Mouse (Mus musculus) cerebellum, postnatal 10 days (tissue): ENCODE measurements at regions not wholly inside any gene's neighbourhood (a gene's known extent, or its start where the extent isn't known, plus 50 kb on each side); places are given as distances from the start of the nearest gene placed in this dataset.
"Not testable (repeated sequence)": the region's sequence is repeated elsewhere in the genome, so short reads cannot be mapped to it uniquely, and the experiment has no call there.

Experiments used
- DNase-seq, 2 experiments: peaks; one replicate each; pipeline ENCODE4 v3.0.0; 2021; ENCODE audit warnings: mixed read lengths in 2 of 2

DNA sequence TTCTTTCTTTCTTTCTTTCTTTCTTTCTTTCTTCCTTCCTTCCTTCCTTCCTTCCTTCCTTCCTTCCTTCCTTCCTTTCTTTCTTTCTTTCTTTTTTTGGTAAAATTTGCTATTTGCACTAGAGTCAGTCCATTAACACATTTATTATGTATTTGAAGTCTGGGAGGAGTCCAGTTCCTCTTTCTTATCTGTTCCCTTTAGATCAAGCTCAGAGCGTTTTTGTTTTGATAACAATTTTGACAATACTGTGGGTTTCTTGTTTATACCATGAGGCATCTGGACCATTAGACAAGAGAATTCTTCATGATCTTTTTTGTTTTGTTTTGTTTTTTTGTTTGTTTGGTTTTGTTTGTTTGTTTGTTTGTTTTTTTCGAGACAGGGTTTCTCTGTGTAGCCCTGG lies 52.3 kb upstream of the Cttnbp2 start:
- DNase-seq = not testable (repeated sequence)

DNA sequence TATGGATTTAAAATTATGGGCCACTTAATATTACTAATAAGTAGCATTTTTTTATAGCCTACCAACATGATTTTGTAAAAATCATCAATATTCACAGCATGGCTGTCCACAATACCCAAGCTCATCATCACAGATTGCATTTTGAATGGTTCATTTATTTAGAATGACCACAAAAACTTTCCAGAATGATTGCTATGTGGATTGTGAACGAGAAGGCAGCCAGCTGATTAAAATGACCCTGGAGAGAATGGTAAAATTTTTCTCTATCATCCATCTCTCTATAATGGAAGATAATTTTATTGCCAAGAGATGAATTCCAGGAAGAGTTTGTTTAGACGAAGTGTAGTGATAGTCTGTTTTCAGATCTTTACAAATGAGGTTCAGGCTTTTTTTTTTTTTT lies 54.6 kb upstream of the Cttnbp2 start:
- no peak for DNase-seq

DNA sequence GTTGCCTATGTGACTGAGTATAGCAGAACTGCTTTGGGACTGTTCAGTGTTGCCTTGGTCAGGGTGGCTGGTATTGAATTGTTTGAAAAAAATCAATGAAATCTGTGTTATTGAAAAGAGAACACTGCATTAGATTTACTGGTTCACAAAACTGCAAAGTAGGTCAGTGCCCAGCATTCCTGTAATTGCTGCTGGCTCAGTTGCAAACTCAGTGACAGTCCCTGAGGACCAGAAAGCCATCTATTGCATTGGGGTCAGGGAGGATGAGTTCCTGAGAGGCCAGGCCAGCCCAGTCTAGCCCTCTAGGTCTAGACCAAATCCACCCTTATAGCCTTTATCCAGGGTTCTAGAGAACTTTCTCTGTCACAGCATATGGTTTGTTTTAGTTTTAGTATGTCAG lies 63.9 kb upstream of the Cttnbp2 start:
- DNase-seq = peak; percentile 7 to 11

DNA sequence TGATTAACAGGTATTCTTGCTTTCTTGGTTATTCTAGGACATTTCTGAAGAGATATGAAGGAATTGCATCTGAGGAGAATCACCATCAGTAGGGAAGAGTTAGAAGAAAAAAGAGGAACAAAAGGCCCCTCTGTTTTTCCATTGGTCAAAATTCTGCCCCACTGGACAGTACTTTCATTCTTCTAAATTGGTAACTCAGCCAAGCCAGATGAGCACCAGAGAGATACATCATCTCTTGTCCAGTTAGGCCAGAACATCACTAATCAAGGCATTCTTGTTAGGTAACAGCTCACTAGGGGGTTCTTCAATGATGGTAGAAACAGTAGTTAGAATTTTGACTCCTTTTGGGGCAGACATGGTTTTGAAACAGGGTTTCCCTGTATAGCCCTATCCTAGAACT lies 74.8 kb upstream of the Cttnbp2 start:
- no peak for DNase-seq

DNA sequence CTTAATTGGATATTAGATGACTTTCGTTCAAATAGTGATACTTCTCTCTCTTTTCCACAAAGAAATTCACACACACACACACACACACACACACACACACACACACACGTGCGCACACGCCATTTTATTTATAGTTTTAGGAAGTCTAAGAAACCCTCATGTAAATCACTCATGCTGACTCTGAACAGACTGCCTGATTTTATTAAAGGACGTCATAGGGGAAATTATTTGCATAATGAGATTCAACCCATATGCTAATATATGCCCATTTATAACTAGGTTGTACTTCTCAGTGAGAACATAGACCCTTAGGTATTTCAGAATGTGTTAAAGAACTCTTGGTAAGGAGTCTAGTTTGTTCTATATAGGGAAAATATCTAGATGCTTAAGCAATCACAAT lies 82.0 kb upstream of the Cttnbp2 start:
- DNase-seq = no peak

DNA sequence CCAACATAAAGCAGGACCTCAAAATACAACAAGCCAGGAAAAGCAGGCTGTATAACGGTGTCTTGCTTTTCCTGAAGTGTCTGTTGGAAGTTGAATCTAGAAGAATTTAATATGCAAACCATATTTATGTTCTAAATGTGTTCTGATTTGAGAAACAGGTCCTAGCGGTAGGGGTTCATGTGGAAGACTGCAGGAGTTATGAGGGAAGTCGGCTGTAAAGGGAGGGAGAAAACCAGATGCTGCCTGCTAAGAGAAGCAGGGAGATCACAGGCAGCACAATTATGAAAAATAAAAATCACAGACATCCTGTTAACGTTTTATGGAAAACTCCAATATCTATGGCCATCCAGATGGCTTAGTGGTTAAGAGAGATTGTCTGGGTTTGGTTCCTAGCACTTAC lies 85.0 kb upstream of the Cttnbp2 start:
- DNase-seq = no peak

DNA sequence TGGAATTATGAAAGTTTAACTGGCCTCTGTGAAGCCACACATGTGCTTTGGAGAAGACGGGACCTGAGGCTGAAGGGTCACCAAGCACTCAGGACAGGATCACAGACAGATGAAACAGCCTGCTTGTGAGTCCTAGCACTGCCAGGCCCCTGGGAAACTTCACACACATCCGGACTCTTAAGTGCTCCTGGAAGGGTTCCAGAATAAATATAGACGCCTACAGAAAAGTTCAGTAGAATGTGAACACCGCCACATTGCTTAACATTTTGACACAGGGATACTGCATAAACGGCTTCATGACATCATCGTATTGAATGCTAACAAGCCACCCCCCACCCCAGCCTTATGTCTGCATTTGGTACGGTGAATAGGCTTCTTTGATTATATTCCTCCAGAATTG lies 87.3 kb upstream of the Cttnbp2 start:
- DNase-seq = no peak

DNA sequence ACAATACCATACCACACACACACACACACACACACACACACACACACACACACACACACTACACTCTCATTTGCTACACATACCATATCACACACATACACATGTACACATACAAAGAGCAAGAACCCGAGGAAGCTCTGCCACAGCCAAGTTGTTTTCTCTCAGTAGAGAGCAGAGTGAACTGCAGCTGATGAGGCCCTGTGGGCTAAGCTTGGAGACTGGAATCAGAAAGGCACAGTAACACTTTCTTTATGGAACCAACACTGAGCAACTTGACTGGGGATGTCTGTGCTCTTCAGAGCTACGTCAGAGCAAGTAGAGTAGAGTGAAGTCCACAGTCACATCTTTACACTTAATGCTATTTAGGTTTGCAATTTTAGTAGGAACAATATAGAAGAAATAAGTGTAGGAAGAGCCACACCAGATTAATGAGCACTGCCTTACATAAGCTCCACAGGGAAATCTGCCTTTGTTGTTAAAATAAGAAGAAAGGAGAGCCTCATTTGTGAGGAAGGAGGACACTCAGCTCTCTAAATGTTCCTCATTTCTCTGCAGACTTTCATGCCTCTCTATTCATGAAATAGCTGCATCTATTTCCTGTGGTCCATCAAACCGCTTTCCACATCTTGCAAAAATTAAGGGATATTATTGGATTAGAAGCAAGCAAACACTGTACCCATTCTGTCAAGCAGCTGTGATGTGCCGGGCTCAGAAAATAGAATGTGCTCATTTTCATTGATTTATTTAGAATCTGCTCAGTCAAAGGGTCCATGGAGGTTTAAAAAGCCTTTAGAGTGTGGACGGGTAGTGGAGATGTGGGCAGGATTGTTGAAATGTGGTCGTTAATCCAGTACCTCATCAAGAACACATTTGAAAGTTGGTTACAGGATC lies 107.0 kb upstream of the Cttnbp2 start:
- no peak for DNase-seq

DNA sequence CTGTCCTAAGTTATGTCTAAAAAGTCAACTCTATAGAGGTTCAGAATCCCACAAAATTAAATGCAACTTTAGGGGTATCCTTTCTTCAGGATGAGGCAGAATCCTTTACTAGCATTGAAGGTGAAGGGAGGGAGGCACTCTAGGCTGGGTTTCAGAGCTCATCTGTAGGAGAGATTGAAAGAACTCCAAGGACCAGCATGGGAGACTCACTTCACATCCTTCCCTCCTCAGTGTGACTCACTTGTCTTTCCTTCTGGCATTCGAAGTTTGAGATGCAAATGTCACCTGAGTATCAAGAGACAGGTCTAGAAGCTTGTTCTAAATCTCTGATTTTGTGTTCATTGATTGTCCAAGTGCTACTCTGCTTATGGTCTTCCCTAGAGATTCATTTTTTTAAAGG lies 113.9 kb upstream of the Cttnbp2 start:
- DNase-seq = no peak

DNA sequence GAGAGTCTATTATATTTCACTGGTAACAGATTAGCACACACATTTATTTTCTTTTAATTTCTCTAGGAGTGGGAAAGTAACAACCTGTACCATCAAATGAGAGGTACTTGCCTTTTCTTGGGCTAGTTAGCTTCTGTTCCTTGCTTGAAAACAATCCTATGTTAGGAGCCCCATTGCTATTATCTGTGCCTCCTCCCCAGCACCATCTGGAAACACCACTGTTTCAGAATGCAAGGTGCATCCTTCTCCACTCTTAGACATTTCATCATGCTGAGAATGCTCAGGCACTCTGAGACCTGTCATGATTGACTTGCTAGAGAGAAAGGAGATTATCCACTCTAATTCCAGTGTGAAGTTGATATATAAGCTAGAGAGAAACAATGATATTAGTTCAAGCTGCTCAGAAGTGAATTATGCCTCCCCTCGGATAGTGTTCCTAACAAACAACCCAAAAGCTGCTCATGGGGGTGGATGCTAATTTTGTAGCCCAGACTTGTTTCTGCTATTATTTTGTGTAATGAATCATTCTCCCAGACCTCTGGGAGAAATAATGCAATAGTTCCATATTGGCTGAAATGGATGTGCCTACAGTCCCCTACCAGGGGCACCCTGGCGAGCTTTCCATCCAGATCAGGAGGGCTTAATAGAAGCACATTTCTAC lies 119.0 kb upstream of the Cttnbp2 start:
- no peak for DNase-seq

DNA sequence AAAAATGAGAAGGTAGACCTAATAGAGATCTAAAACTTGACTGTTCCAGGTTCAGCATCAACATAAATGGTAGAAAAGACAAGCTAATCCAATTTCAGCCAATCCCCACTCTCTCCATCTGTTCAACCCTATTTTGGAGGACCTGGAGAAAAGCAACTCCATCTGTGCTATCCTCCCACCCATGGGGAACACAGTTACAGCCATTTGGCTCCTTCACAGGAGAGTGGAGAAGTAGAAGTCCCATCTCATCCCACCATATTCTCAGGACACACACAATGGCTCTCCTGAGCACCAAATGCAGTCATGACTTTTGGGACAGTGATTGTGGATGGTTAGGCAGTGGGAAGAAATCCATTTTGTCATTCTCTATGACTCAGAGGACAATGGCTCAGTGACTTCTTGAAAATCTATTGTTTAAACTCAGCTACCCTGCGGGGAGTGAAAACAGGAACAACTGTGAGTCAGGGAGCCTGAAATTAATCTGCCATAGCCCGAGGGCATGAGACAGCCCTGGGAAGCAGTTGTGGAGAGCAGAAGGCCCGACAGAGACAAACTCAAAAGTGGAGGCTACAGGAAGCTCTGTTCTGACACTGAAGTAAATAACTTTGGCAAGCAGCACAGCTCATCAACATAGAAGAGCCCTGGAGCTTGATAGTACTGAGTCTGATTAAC lies 125.2 kb upstream of the Cttnbp2 start:
- DNase-seq = peak; percentile 64 to 66

DNA sequence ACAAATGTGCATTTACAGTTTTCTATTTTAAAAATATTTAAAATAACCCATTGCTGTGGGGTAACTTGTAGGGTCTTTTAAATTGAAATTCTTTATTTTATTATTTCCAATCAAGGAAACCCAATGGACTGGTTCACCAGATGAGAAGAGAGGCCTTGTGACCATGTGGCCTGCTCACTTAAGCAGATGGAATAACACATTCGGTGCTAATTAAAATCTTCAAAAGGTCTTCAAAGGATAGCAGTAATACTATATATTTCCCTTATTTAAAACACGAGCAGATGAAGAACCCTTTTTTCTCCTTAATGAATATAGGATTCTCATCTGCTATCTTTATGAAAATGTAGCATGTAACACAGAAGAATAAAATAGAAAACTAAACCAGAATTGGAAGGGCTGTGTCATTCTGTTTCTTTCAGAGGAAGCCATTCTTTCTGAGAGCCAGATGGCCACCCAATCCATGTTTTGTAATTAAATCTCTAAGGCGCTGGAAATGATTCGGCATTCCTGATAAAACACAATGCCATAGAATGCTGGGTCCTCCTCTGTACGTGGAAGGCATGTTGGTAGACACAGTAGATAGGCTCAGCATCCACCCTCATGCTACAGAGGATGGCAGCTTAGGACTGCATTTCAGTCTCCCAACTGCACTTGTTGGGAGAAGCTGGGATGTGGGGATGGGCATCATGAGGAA lies 134.4 kb upstream of the Cttnbp2 start:
- DNase-seq = peak; percentile 3 to 10

DNA sequence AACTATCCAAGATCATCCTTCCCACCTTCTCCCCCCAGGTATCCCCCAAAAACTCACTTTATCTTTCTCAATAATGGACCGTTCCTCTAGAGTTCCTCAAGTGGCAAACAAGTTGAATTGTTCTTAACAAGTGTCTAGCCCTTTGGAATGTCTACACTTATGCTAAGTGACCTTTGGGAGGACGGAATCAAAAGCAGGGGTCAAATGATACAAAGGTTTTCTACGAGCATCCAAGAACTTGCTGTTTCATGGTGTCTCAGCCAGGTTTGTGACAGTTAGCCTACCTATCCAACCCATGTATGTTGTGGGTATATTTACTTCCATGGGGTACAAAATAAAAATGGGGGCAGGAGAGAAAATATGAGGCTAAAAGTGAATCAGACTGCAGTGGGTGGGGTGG lies 136.7 kb upstream of the Cttnbp2 start:
- DNase-seq = no peak

DNA sequence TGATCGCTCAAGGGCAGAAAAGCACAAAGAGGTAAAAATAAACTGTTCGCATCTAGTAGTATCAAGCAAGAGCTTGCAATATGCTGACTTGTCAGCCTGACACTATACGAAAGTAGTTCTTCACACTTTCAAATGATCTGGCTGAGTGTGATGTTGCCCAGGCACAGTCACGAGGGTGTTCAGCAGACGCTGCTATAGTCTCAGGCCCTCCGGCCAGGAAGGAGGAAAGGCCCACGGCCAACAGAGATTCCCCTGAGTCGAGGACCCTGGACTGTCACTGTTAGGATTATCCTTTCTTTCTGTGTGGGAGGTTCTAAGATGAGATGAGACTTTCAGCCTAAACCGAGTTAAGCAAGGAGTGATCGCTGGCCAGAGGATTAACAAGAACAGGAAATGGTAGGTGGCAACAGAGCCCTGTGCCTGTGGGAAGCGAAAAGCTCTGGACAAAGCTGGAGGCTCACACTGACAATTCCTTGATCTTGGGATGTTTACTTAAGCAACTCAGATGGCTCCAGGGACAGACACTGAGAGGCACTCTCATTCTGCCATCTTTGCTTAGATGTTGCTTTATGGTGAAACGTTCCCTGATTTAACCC lies 137.5 kb upstream of the Cttnbp2 start:
- DNase-seq = no peak

DNA sequence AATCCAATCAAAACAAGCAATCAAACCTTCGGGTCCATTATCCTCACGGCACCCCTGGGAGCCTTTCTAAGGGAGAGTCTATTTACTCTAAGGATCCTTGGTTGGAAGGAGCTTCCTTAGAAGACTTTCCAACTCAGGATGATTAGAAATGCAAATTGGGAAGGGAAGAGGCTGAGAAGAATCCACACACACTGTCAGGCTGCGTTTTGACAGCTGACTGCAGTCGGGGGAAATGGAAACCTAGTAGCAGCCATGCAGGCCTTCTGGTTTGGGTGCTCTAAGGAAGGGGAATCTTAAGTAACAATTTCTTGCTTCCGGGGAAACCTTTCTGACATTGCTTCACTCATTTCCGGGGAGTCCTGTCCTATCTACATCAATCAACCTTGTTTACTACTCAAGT lies 139.6 kb upstream of the Cttnbp2 start:
- no peak for DNase-seq

DNA sequence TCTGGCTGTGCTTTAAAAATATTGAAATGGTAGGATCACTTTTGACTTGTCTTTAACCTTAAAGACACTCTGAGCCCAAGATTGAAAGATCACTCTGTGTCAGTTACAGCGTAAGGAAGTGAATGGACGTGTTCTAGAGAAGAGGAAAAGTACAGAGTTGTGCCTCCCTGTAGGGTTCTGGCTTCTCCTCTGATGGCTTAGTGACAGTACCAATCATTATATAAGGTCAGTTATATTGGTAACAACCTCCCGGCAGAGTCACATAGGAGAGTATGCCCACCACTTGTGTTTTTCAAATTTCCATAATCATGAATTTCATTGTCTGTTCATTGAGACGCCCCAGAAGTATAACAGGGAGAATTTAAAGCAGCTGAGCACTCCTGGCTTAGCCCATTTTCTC lies 141.6 kb upstream of the Cttnbp2 start:
- no peak for DNase-seq

DNA sequence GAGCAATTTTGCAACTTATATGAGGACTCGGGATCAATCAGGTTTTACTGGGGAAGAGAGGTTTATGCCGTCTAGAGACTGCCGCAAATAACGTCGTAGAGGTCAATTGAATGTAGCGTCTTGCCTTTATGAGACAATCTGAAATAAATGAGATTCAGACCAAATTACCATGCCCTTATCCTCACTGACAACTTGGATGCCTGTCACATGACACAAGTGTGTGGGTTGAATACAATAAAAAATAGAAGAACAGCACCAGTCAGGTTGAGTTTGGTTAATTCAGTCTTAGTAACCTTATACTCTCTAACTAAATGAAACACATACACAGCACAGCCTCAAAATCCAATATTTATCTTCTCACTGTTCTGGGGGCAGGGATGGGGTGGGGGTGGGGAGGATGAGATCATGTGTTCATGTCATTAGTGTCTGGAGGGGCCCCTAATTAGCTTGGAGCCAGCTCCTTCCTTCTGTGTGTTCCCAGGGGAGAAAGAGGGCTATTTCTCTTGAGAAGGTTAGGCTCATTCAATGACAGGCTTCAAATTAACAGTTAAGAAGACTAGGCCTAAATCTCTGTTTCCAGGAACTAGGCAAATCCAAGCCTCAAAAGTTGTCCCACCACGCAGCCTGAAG lies 142.2 kb upstream of the Cttnbp2 start:
- no peak for DNase-seq

DNA sequence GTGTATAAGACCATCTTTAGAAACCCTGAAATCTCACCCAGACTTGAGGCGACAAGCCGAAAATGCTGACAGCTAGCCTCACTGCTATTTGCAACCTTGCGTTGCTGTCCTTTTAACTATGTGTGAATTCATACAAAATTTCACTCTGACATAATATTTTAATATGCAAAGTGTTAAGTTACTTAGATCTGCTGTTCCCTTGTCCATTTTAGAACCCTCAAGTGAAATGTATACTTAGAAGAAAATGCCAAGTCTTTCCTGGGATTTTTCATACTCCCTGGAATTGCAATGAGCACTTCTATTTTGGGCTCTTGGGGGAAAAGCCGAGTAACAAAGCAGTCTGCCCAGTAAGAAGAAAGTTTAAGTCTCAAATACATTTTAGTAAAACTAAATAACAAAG lies 150.0 kb upstream of the Cttnbp2 start:
- DNase-seq = no peak

DNA sequence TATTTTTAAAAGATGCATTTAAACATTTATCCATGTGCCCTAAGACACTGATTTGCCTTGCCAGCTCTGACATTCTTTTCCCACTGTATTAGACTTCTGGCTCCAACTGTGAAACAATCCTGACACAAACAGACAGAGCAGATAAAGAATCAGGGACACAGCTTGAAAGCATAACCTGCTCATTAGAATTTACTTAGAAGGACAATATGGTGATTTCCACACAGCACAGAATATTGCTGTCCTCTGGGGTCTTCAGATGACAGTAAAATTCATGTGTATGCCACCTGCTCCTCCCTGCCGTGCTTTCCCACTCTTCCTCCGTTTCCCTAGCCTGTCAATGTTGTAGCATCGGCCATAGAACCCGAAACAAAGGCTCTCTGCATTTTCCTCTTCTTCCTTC lies 151.3 kb upstream of the Cttnbp2 start:
- no peak for DNase-seq

DNA sequence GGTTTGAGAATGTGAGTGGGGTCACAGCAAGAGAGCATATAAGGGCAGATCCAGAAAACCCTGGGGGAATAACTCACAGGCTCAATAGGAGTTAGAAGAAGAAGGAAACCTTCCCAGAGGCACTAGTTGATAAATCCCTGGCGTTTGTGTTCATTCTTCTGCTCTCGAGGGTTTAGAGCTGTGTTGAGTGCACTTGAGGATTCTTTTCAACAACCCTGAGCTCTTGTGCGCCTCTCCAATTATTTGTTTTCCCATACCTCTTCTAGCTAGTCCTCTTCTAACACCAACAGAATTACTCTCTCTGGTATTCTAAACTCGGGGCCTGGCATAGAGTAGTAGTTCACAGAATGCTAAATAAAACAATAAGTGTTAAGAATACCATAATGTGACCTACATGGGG lies 151.9 kb upstream of the Cttnbp2 start:
- DNase-seq = no peak

DNA sequence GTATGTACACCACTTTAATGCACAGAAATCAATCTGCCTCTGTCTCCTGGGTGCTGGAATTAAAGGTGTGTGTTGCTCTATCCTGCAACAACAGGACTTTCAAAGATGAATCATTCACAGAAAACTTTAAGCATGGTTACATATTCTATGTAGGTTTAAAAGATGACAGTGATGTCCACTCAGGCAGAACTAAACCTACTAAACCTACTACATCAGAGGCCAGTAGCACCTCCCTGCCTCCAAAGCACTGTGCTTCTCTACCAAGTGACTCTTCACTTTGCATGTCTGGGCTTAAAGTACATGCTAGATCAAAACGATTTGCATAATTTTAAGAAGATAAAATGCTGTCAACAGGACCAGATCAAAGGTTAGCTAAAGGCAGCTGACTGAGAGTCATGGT lies 156.0 kb upstream of the Cttnbp2 start:
- no peak for DNase-seq

DNA sequence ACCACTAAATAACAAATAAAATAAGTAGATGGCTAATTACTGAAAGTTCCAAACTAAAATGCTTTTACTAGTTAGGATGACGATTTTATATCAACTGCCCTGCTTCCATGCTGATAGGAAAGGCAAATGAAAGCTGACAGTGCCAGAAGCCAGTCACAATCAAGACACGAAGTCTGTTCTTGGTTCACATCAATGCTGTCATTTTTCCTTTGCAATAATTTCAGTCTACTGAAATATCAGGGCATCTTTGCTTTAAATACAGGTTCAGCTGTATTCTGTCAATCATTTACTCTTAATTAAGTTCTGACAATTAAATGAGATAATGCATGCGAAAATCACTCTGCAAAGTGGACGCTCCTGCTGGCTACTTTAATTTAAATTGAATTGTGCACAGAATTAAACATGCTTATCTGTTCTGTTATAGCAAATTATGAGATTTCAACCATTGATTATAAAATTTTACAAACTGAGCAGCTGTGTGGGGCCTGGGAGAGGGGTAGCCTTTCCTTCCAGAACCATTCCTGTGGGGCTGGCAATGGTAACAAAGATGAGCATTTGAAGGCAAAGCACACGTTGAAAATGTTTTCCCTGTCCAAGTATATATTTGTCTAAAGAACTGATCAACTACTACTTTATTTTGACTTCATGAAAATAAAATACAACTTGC lies 160.1 kb upstream of the Cttnbp2 start:
- no peak for DNase-seq
